23 mouse cellular contexts compared by ENCODE assay signal in the genomic region with DNA sequence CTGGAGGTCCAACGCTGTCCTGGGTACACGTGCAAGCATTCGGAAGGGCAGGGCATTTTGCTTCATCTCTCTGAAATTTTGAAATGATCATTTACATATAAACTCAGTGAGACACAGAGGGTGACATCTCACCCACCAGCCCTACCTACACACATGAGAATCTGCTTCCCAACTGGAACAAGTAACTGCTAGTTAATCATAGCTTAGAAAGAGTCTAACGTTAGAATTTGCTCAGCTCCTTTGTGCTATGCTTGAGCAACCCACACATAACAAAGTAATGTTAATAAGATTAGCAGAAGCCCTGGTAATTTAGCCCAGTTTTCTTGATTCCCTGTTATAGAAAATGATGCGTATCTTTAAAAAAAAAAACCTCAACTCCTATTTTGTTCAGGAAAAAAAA.
A peak's percentile ranks its signal among the peaks of the same experiment; 100 is the strongest.
DNase-seq lines count a peak whose midpoint lies in the region; ATAC-seq and TF ChIP-seq lines count a peak whose summit lies in the region.
"Had no signal": no experiment of that assay in that cellular context is flagged by ENCODE, and none has a peak within 500 bp of the region (broad histone marks: within the 10 kb centered on the region; RNA-seq: fewer than 3 reads in every experiment).

No protein-coding gene starts in this region.

- intact Hi-C loops in heart, postnatal 10 days (cut with DNase I): no loop called here
- intact Hi-C loops in left cerebral cortex, adult 2 months (cut with DNase I): no loop called here

- no peak overlapping the region for H3K4me2 ChIP-seq in heart, embryonic 11.5 days
- H3K4me2 ChIP-seq in heart, embryonic 16.5 days (ENCODE audit: low read depth, low read length): no peak overlapping the region
- H3K4me2 ChIP-seq: embryonic facial prominence, embryonic 15.5 days; hindbrain, embryonic 13.5 days had no signal

- H3K4me1 ChIP-seq in heart, embryonic 11.5 days (ENCODE audit: control insufficient read depth, insufficient read depth, low read length): peaks cover 13% of the 10 kb centered on the region
- H3K4me1 ChIP-seq in heart, embryonic 16.5 days (ENCODE audit: control insufficient read depth, insufficient read depth, low read length): peaks cover 21% of the 10 kb centered on the region
- H3K4me1 ChIP-seq: embryonic facial prominence, embryonic 15.5 days; forebrain, embryonic 10.5 days; hindbrain, embryonic 13.5 days had no signal

- no peak for DNase-seq in heart, adult 8-10 months (ENCODE audit: low spot score)
- DNase-seq in heart, postnatal 10 days: no peak
- DNase-seq in left cerebral cortex, adult 9 months (ENCODE audit: low spot score in 2 of 2): peak; percentile 6 to 43
- DNase-seq in left cerebral cortex, adult 2 months (ENCODE audit: extremely low spot score in 1 of 2, low spot score in 2 of 2): no peak
- DNase-seq in telencephalon, adult 2 months (ENCODE audit: low read depth, low spot score): peak; percentile 24
- DNase-seq in gastrocnemius, postnatal 10 days: no peak
- DNase-seq: adrenal gland, adult 2 months; adrenal gland, postnatal 25 days; cerebellum, adult 2 months; cerebellum, postnatal 10 days; embryo, embryonic 11 days; gastrocnemius, adult 2 months; gastrocnemius, postnatal 36 days; heart, adult 11 months; kidney, adult 2 months had no signal

- 83% methylated on average over 5 of the region's 5 CpGs for WGBS in heart, embryonic 11.5 days (ENCODE audit: insufficient replicate concordance)
- 86% methylated on average over 5 of the region's 5 CpGs for WGBS in heart, embryonic 16.5 days

- ATAC-seq in heart, embryonic 11.5 days (replicated peaks; ENCODE audit: insufficient number of reproducible peaks, low FRiP score, low TSS enrichment): no peak
- ATAC-seq in heart, embryonic 16.5 days (replicated peaks; ENCODE audit: extremely low read depth, insufficient read depth, low FRiP score): no peak
- ATAC-seq: forebrain, embryonic 14.5 days; hindbrain, postnatal 0 days had no signal

- no peak overlapping the region for H3K4me3 ChIP-seq in heart, embryonic 11.5 days (ENCODE audit: low read depth, low read length)
- H3K4me3 ChIP-seq in heart, embryonic 16.5 days (ENCODE audit: low read length): no peak overlapping the region
- no peak overlapping the region for H3K4me3 ChIP-seq in left cerebral cortex, adult 2 months
- H3K4me3 ChIP-seq: embryonic facial prominence, embryonic 15.5 days; erythroblast, embryonic 14.5 days; forebrain, embryonic 10.5 days; gastrocnemius, adult 2 months; hindbrain, embryonic 13.5 days had no signal

- H3K27me3 ChIP-seq in heart, embryonic 11.5 days (ENCODE audit: control insufficient read depth, insufficient read depth, low read length): no peaks in the 10 kb centered on the region
- no peaks in the 10 kb centered on the region for H3K27me3 ChIP-seq in heart, embryonic 16.5 days (ENCODE audit: control insufficient read depth, insufficient read depth, low read length)
- H3K27me3 ChIP-seq: embryonic facial prominence, embryonic 15.5 days had no signal

- no peak for TF ChIP-seq CTCF in left cerebral cortex, adult 2 months (IDR thresholded peaks at IDR 0.05)

- H3K9me3 ChIP-seq in heart, embryonic 11.5 days (replicated peaks; ENCODE audit: control insufficient read depth, low read length): no peaks in the 10 kb centered on the region
- no peaks in the 10 kb centered on the region for H3K9me3 ChIP-seq in heart, embryonic 16.5 days (replicated peaks; ENCODE audit: control insufficient read depth, low read length)
- H3K9me3 ChIP-seq: embryonic facial prominence, embryonic 15.5 days; forebrain, embryonic 10.5 days; hindbrain, embryonic 13.5 days had no signal

- no peak overlapping the region for H3K9ac ChIP-seq in heart, embryonic 11.5 days (ENCODE audit: low read depth, low read length)
- no peak overlapping the region; the same call in 1 of the 2 replicates for H3K9ac ChIP-seq in heart, embryonic 16.5 days (ENCODE audit: low read length)
- H3K9ac ChIP-seq: embryonic facial prominence, embryonic 15.5 days; hindbrain, embryonic 13.5 days had no signal

- H3K27ac ChIP-seq in heart, embryonic 11.5 days (ENCODE audit: low read depth, low read length): peak overlapping the region; percentile 15; the same call in 1 of the 2 replicates
- H3K27ac ChIP-seq in heart, embryonic 16.5 days (ENCODE audit: low read length): peak overlapping the region; percentile 80; the same call in 1 of the 2 replicates
- no peak overlapping the region for H3K27ac ChIP-seq in left cerebral cortex, adult 2 months
- H3K27ac ChIP-seq: embryonic facial prominence, embryonic 15.5 days; forebrain, embryonic 10.5 days; gastrocnemius, adult 2 months; hindbrain, embryonic 13.5 days; hindbrain, postnatal 0 days had no signal

- H3K36me3 ChIP-seq in heart, embryonic 11.5 days (ENCODE audit: control insufficient read depth, insufficient read depth, low read length): no peaks in the 10 kb centered on the region
- H3K36me3 ChIP-seq in heart, embryonic 16.5 days (ENCODE audit: control insufficient read depth, insufficient read depth): peaks cover 4% of the 10 kb centered on the region; the same call in 1 of the 2 replicates
- H3K36me3 ChIP-seq: forebrain, embryonic 10.5 days; hindbrain, embryonic 13.5 days had no signal

Comparison
In these comparisons a context has a peak if more than half of its experiments do, and no peak if none do; other contexts are left out.
1. DNase-seq: peak in left cerebral cortex, adult 9 months (2 of 2) and telencephalon, adult 2 months (single experiment); none in heart, adult 8-10 months (single experiment), heart, postnatal 10 days (0 of 2), left cerebral cortex, adult 2 months (0 of 2) and gastrocnemius, postnatal 10 days (single experiment).